Mouse (Mus musculus) CH12.LX (cell line): Measurements from ENCODE around the gene Mmgt1.

Experiments used
- CTCF ChIP-seq, 2 experiments: IDR thresholded peaks in 1 of 2; conservative IDR thresholded peaks in 1 of 2; 2 replicates each; pipeline ENCODE4 v1.5.1; 2011 to 2012; ENCODE audit warnings: low read depth in 2 of 2, low read length in 2 of 2, improper control_type of control experiment in 1 of 2, inconsistent platforms in 1 of 2, mild to moderate bottlenecking in 1 of 2, moderate library complexity in 1 of 2
- E2F4 ChIP-seq: IDR thresholded peaks from 2 replicates; pipeline ENCODE4 v1.6.1; 2011; ENCODE audit warnings: low read depth, low read length, improper control_type of control experiment; ENCODE audit not compliant: insufficient replicate concordance
- MAX ChIP-seq: IDR thresholded peaks from 2 replicates; pipeline ENCODE4 v1.6.1; 2011; ENCODE audit warnings: low read length, improper control_type of control experiment
- MAZ ChIP-seq: IDR thresholded peaks from 2 replicates; pipeline ENCODE4 v1.6.1; 2012; ENCODE audit warnings: low read depth, mild to moderate bottlenecking, inconsistent platforms, low read length, improper control_type of control experiment, moderate library complexity
- POLR2A ChIP-seq: IDR thresholded peaks from 2 replicates; pipeline ENCODE4 v1.6.1; 2011; ENCODE audit warnings: low read depth, mild to moderate bottlenecking, improper control_type of control experiment, low read length
- POLR2AphosphoS2 ChIP-seq: IDR thresholded peaks from 2 replicates; pipeline ENCODE4 v1.6.1; 2011; ENCODE audit warnings: low read depth, low read length, improper control_type of control experiment
- RAD21 ChIP-seq: IDR thresholded peaks from 2 replicates; pipeline ENCODE4 v1.6.1; 2011; ENCODE audit warnings: low read depth, mild to moderate bottlenecking, low read length, improper control_type of control experiment, moderate library complexity
- TCF12 ChIP-seq: IDR thresholded peaks from 2 replicates; pipeline ENCODE4 v1.6.1; 2014; ENCODE audit warnings: low read depth, mild to moderate bottlenecking, inconsistent platforms, low read length, improper control_type of control experiment
- ZNF384 ChIP-seq: IDR thresholded peaks from 2 replicates; pipeline ENCODE4 v1.6.1; 2012; ENCODE audit warnings: low read depth, low read length, improper control_type of control experiment, inconsistent platforms

DNA sequence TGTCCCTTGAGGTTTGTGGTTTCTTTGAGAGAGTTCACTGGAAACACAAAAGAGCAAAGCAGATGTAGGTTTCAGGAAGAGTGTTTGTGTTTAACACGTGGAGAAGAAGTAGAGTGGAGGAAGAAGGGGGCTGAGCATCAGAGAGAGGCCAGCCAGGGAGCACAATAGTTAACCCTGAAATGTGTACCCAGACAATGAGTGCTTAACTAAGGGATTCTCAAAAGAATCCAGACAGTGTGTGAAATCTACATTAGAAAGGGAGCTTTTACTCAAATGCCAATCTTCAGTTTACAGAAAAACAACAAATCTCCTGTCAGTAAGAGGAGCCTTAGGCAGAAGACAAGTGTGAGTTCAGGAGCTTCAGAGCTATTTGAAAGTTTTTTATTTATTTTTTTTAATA is 42.2 kb upstream of the Mmgt1 start:
- TF ChIP-seq MAZ (no peak), TCF12 (no peak), MAX (no peak), POLR2A (no peak), RAD21 (no peak), ZNF384 (no peak), E2F4 (no peak), CTCF (conservative IDR thresholded peaks at IDR 0.05 in 1 of 2, IDR thresholded peaks at IDR 0.05 in 1 of 2; ENCODE audit: low read depth in 2 of 2, low read length in 2 of 2) (no peak), POLR2AphosphoS2 (no peak)
